Mouse (Mus musculus) urinary bladder, adult 2 months (tissue): ENCODE data around the gene Olfr1328. TPM values are rescaled to one million over a fixed set of nuclear protein-coding genes. Genes with fewer than 3 reads are reported as not detected.
"Not testable (repeated sequence)": the region's sequence is repeated elsewhere in the genome, so short reads cannot be mapped to it uniquely, and the experiment has no call there.

ENCODE experiments used
- DNase-seq: peaks from one replicate; pipeline ENCODE4 v3.0.0; 2022; ENCODE audit warnings: low spot score
- polyA plus RNA-seq: library from polyadenylated mRNA; depleted of rRNA; stranded (reverse); fragments of >200 nt; gene quantifications from 2 replicates; pipeline ENCODE4 v1.2.3, GENCODE M21; 2012; rRNA removed

The Olfr1328 gene
- polyA plus RNA-seq, result 0.03 TPM in 1 of 2 replicates, not detected in the other

- no peak for DNase-seq
These were observed at the start of gene Olfr1328 for GRCm38 (mm10) chr4:118938512-118938911. Olfr1328 (minus strand) TSS chr4:118938612.

DNA sequence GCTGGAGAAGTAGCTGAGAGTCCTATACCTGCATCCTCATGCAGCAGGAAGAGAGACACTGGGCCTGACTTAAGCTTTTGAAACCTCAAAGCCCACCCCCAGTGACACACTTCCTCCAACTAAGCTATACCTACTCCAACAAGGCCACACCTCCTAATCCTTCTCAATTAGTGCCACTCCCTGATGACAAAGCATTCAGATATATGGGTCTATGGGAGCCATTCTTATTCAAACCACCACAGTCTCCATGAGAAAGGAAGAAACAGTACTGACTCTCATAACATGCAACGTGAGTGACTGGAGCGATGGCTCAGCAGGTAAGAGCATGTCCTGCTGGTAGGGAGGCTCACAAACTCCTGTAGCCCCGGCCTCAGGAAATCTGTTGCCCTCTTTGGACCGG is 46.9 kb upstream of the Olfr1328 start:
- DNase-seq, result no peak

GRCm38 (mm10) chr4:118973281-118973680 is 34.9 kb upstream of the Olfr1328 start:
- no peak for DNase-seq

- DNase-seq, result no peak
These were observed 29.3 kb upstream of the Olfr1328 start for GRCm38 (mm10) chr4:118967711-118968110.

- DNase-seq, result no peak
These were observed 22.8 kb upstream of the Olfr1328 start, which contains the start of gene Lao1 for GRCm38 (mm10) chr4:118961141-118961628. Lao1 (plus strand) TSS chr4:118961578.

DNA sequence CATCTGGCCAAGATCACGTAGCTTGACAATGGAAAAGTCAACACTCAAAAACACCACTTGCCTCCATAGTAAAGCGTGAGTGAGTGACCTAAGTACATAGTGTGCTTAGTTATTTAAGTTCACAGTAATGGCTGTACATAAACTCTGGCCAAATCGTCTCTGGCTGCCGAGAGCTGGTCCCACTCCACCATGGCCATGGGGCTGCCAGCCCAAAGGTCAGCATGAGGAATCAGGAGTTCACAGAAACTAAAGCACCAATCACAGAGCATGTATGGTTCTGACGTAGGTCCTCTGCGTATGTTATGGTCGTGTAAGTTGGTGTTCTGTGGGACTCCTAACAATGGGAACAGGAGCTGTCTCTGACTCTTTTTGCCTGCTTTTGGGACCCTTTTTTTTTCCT is 20.4 kb upstream of the Olfr1328 start:
- no peak for DNase-seq

- not testable (repeated sequence) for DNase-seq
These were observed 7.1 kb downstream of the Olfr1328 start for GRCm38 (mm10) chr4:118931326-118931725.

DNA sequence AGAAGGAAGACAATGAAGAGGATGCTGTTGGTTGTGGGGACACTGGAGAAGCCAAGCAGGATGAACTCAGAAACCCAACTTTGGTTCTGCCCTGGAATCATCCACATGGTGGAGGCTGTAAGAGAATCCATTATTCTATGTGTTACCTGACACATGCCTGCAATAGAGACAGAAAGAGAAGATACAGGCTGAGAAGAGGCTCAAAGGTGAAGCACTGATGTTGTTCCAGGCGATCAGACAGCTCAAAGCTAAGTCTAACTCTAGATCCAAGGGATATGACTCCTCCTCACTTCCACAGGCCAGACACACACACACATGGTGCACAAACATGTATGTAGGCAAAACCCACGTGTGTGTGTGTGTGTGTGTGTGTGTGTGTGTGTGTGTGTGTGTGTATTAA is 21.0 kb downstream of the Olfr1328 start, which contains the start of gene Olfr1329:
Gene Olfr1329, minus strand, starts transcription at position 101 of the 400 bp plus-strand sequence.
- DNase-seq, result not testable (repeated sequence)

DNA sequence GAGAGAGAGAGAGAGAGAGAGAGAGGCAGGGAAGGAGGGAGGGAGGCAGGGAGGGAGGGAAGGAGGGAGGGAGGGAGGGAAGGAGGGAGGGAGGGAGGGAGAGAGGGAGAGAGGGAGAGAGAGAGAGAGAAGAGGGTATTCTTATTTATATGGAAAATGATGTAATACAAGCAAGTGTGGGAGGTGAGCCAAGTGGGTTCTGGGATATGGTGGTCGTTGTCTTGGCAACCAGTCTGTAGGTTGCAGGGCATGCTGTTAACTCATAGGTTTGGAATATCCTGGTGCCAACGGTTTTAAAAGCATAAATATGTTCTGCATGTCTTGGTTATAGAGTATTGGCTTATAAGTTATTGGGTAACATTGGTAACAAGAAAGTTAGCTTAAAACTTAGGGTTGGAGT is 36.4 kb downstream of the Olfr1328 start:
- no peak for DNase-seq

DNA sequence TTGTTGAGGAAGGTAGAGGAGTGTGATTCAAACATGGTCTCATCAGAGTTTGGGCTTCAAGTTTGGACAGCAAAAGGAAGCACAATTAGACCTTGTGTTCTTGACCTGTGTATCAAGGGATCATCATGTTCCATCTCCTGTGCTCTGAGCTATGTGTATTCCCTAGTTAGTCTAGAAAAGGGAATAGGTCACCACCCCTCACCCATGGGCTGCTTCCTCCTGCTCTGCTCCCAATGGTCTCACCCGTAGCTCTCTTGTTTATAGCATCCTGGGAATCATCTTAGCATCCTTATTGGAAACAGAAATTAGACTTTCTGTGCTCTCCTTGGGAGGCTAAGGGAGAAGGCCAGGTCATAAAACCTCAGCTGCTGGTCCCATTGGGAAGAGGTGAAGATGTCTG is 50.1 kb downstream of the Olfr1328 start, which contains the start of gene Olfr1330:
Gene Olfr1330, plus strand, starts transcription at position 301 of the 400 bp plus-strand sequence.
- no peak for DNase-seq

Other genes starting within 250 kb of the Olfr1328 start
- gene Olfr1342, start 245.9 kb downstream of the Olfr1328 start, polyA plus RNA-seq, result not detected in 2 replicates
- gene Olfr1341, start 235.1 kb downstream of the Olfr1328 start, polyA plus RNA-seq, result not detected in 2 replicates
- gene Olfr1340, start 218.5 kb downstream of the Olfr1328 start, polyA plus RNA-seq, result not detected in 2 replicates
- not detected in 2 replicates for gene Olfr1339, start 206.4 kb downstream of the Olfr1328 start, polyA plus RNA-seq
- not detected in 2 replicates for gene Olfr1338, start 179.9 kb downstream of the Olfr1328 start, polyA plus RNA-seq
- gene Olfr1337, start 156.0 kb downstream of the Olfr1328 start, polyA plus RNA-seq, result not detected in 2 replicates
- not detected in 2 replicates for gene Olfr1335, start 128.7 kb downstream of the Olfr1328 start, polyA plus RNA-seq
- not detected in 2 replicates for gene Olfr1333, start 102.3 kb downstream of the Olfr1328 start, polyA plus RNA-seq
- not detected in 2 replicates for gene Olfr1331, start 74.0 kb downstream of the Olfr1328 start, polyA plus RNA-seq
- gene Olfr1330, start 50.0 kb downstream of the Olfr1328 start, polyA plus RNA-seq, result not detected in 2 replicates
- gene Olfr1329, start 21.1 kb downstream of the Olfr1328 start, polyA plus RNA-seq, result not detected in 2 replicates
- gene Lao1, start 23.0 kb upstream of the Olfr1328 start, polyA plus RNA-seq, result 0.08 and 0.27 TPM in 2 replicates
- gene Slc2a1, start 170.1 kb upstream of the Olfr1328 start, polyA plus RNA-seq, result 36.2 and 38.7 TPM in 2 replicates
- gene Zfp691, start 235.6 kb upstream of the Olfr1328 start, polyA plus RNA-seq, result 8.9 and 9.7 TPM in 2 replicates